Mouse (Mus musculus) thymus, adult 2 months (tissue): ENCODE results near the gene Clba1.

Source experiments
- CTCF ChIP-seq: fragments of 200-500 bp; IDR thresholded peaks from 2 replicates; pipeline ENCODE4 v1.5.1; 2012; ENCODE audit warnings: mild to moderate bottlenecking, control low read depth, low read length, moderate library complexity, borderline replicate concordance; ENCODE audit not compliant: control insufficient read depth, poor library complexity, insufficient read depth; ENCODE audit errors: extremely low read depth
- POLR2A ChIP-seq: fragments of 200-500 bp; IDR thresholded peaks from 2 replicates; pipeline ENCODE4 v1.6.1; 2012; ENCODE audit warnings: mild to moderate bottlenecking, low read length, control low read depth, moderate library complexity; ENCODE audit not compliant: control insufficient read depth, poor library complexity, insufficient read depth; ENCODE audit errors: extremely low read depth

- TF ChIP-seq CTCF = no peak
- no peak for TF ChIP-seq POLR2A
Measured at GRCm38 (mm10) chr12:112773366-112773765, 35.4 kb upstream of the Clba1 start.
